Mouse (Mus musculus): Measurements from ENCODE around the gene Txndc12. TPM values are rescaled to one million over a fixed set of nuclear protein-coding genes. Genes with fewer than 3 reads are reported as not detected.

Txndc12 gene
- total RNA-seq, 2 experiments from 2014 or later = 70.8 to 71.6 TPM

- DNase-seq = no peak
Measured at GRCm38 (mm10) chr4:108845824-108846569, 11.6 kb downstream of the Txndc12 start.

DNA sequence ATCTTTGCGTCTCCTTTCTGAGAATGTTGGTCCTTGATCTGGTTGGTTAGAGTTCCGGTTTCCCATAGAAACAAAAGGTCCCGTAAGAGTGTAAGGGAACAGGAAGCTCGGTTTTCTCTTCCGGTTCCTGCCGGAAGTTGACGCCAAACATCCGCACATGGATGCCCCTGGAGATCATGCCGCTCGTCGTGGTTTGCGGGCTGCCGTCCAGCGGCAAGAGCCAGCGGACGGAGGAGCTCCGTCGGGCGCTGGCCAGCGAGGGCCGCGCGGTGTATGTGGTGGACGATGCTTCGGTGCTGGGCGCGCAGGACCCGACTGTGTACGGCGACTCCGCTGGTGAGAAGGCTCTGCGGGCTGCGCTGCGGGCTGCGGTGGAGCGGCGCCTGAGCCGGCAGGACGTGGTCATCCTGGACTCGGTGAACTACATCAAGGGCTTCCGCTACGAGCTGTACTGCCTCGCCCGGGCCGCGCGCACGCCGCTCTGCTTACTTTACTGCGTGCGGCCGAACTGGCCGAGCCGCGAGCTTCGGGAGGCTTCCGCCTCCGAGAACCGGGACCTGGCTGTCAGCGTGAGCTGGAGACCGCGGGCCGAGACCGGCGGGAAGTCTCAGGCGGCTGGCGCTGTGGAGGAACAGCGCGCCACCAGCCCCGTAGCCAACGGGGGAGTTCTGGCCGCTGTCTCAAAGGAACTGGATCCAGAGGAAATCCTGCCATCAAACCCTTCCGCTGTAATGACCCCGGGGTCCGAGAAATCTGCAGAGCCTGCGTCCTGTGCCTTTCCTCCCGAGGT, 13.5 kb downstream of the Txndc12 start, which contains the start of gene Kti12:
Gene Kti12 (plus strand): TSS at position 71 of the 790 bp plus-strand sequence.
- peak; percentile 87 to 89 for DNase-seq

DNA sequence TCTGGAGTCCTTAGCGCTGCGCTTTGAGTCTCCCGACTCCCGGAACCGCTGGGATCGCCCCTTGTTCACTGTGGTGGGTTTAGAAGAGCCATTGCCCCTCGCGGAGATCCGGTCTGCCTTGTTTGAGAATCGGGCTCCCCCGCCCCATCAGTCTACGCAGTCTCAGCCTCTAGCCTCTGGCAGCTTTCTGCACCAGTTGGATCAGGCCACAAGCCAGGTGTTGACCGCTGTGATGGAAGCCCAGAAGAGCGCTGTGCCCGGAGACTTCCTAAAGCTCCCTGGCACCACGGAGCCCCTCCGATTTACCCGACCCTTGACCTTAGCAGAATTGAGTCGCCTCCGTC, 14.1 kb downstream of the Txndc12 start, which contains the start of gene A730015C16Rik:
Gene A730015C16Rik (minus strand): TSS at position 115 of the 344 bp plus-strand sequence.
- DNase-seq = peak in 1 of 2 experiments; percentile 36

GRCm38 (mm10) chr4:108866806-108867205, 32.4 kb downstream of the Txndc12 start:
- no peak for DNase-seq

GRCm38 (mm10) chr4:108869730-108870374, 35.5 kb downstream of the Txndc12 start:
- peak; percentile 74 to 85 for DNase-seq

DNA sequence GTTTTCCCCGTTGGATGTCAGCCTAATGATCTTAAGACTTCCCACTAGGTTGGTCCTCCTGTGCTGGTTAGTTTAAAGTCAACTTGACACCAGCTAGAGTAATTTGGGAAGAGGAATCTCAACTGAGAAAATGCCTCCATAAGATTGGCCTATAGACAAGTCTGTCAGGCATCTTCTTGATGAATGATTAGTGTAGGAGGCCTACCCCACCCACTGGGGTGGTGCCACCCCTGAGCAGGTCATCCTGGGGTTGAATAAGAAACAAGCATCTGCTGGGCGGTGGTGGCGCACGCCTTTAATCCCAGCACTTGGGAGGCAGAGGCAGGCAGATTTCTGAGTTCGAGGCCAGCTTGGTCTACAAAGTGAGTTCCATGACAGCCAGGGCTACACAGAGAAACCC, 39.3 kb downstream of the Txndc12 start:
- no peak for DNase-seq

- DNase-seq = no peak
Measured at GRCm38 (mm10) chr4:108877901-108878300, 43.5 kb downstream of the Txndc12 start.

GRCm38 (mm10) chr4:108878963-108879822, 44.8 kb downstream of the Txndc12 start, which contains the start of gene Rab3b:
TSS of gene Rab3b (plus strand) at chr4:108879063.
- peak; percentile 58 to 73 for DNase-seq

DNA sequence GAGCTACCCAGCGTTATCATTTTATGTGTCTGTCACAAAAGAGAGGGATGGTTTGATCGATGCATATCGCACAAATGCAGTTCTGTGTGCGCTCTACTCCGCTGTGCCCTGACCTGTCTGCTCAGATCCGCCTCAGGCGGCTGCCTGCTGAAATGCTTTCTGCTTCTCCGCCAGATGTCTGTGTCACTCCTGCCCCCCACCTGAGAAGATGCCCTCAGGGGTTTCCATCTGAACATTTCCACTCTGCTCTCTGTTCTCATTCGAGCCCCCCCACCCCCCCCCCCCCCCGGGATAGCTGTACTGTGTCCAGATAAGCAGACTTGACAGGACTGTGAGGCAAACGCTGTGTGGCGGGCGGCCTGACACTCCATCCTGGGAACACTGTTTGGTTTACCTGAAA, 49.4 kb downstream of the Txndc12 start:
- DNase-seq = peak; percentile 14 to 29

GRCm38 (mm10) chr4:108887456-108887855, 53.1 kb downstream of the Txndc12 start:
- DNase-seq = no peak

- DNase-seq = peak in 1 of 2 experiments; percentile 5
Measured at GRCm38 (mm10) chr4:108890876-108891275, 56.5 kb downstream of the Txndc12 start.

GRCm38 (mm10) chr4:108900421-108900820, 66.0 kb downstream of the Txndc12 start:
- DNase-seq = no peak

- no peak for DNase-seq
Measured at GRCm38 (mm10) chr4:108902886-108903285, 68.5 kb downstream of the Txndc12 start.

DNA sequence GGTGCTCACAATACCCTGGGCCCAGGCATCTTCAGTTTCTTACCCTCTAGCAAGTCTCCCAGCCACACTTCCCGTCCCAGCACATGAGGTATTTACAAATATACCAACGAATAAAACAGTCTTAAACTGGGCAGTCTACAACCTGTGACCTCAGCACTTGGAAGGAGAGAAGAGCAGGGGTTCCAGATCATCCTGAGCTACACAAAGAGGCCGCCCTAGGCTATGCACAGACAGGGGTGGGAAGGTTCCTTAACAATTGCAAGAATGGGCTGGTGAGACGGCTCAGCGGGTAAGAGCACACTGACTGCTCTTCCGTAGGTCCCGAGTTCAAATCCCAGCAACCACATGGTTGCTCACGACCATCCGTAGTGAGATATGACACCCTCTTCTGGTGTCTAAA, 68.9 kb downstream of the Txndc12 start:
- DNase-seq = no peak

DNA sequence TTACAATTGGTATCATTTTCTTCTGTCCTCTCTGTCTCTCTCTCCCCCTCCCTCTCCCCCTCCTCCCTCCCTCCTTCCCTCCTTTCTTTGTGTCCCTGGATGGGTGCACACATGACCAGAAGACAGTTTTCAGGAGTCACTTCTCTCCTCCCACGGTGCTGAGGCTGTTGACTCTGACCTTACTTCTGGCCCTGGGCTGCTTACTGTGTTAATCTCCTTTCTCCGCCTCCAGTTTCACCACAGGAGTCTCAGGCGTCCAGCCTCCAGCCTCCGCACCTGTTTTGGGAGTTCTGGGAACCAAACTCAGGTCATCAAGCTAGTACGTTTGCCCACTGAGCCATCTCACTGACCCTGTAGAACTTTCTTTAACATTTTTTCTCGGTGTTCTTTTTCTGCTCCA, 69.7 kb downstream of the Txndc12 start:
- DNase-seq = no peak

- no peak for DNase-seq
Measured at GRCm38 (mm10) chr4:108904790-108905189, 70.4 kb downstream of the Txndc12 start.

- peak; percentile 4 to 9 for DNase-seq
Measured at GRCm38 (mm10) chr4:108905859-108906258, 71.5 kb downstream of the Txndc12 start.

DNA sequence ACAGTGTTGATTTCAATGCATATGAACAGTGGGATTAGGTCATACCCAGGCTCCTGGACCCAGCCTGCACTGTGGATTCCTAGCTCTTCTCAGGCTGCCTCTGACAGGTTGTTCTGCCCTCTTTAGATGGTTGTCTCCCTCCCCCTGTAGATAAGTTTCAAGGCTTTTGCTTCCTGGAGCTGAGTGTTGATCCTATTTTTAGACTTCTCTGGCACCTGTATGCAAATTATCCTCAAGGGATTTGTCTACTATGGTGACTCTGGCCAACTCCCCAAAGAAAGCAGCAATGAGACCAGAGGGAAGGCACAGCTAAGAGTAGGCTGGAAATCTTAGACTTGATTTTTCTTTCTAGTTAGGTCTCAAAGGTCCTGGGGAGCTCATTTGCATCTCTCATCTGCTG, 73.1 kb downstream of the Txndc12 start:
- DNase-seq = no peak

- DNase-seq = no peak
Measured at GRCm38 (mm10) chr4:108909872-108910425, 75.5 kb downstream of the Txndc12 start.

Measured in adrenal gland, postnatal 36 days (tissue).